Mouse (Mus musculus) cortical plate, adult 2 months (tissue): Measurements from ENCODE around the gene St3gal3.

Experiments used
- CTCF ChIP-seq: fragments of 200-500 bp; IDR thresholded peaks from 2 replicates; pipeline ENCODE4 v1.5.1; 2011; ENCODE audit warnings: mild to moderate bottlenecking, control low read depth, low read length; ENCODE audit not compliant: insufficient read depth; ENCODE audit errors: extremely low read depth
- POLR2A ChIP-seq: fragments of 200-500 bp; IDR thresholded peaks from 2 replicates; pipeline ENCODE4 v1.6.1; 2011; ENCODE audit warnings: mild to moderate bottlenecking, low read length, control low read depth; ENCODE audit not compliant: insufficient read depth; ENCODE audit errors: extremely low read depth

DNA sequence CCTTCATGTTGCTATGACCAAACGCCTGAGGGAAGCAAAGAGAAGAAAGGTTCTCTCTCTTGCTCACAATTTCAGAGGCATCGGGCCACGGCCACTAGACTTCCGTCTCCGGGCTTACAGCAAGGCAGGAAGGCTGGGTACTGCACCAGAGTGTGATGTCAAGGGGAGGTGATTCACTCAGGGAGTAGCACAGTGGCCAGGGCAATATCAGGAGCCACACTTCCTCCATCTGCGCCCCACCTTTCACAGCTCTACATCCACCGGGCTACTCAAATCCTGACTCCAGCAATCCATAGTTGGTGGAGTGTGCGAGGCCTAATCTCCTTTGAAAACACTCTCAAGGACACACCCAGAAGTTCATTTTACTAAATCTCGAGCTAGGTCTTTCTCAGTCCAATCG, 17.1 kb downstream of the St3gal3 start:
- TF ChIP-seq CTCF (no peak), POLR2A (no peak)
